Mouse (Mus musculus): ENCODE measurements around the gene Gm9376. TPM values are rescaled to one million over a fixed set of nuclear protein-coding genes. Genes with fewer than 3 reads are reported as not detected.

Gm9376 gene
- polyA plus RNA-seq, 1 experiment from 2014 or later, result not detected

- DNase-seq (ENCODE audit: low read depth, low spot score), result no peak
- ChIA-PET POLR2A (no interaction called here), CTCF (no interaction called here)
- no peak for TF ChIP-seq CTCF (IDR thresholded peaks at IDR 0.05)
- in situ Hi-C loops (cut with MboI; ENCODE audit: low pct_unique_long_range_greater_than_20kb), result no loop called here
- H3K27me3 ChIP-seq, result peaks cover 38% of the 10 kb centered on the region
- ATAC-seq, result no peak
These were observed 16.2 kb downstream of the Gm9376 start for GRCm38 (mm10) chr14:118282917-118283316.

GRCm38 (mm10) chr14:118286096-118286495 is 19.3 kb downstream of the Gm9376 start:
- no peak for ATAC-seq
- no peak for DNase-seq (ENCODE audit: low read depth, low spot score)
- ChIA-PET POLR2A (no interaction called here), CTCF (no interaction called here)
- TF ChIP-seq CTCF (IDR thresholded peaks at IDR 0.05), result no peak
- in situ Hi-C loops (cut with MboI; ENCODE audit: low pct_unique_long_range_greater_than_20kb), result no loop called here
- H3K27me3 ChIP-seq, result peaks cover 52% of the 10 kb centered on the region

GRCm38 (mm10) chr14:118289133-118289532 is 22.4 kb downstream of the Gm9376 start:
- no peak for TF ChIP-seq CTCF (IDR thresholded peaks at IDR 0.05)
- DNase-seq (ENCODE audit: low read depth, low spot score) (no peak), ATAC-seq (no peak)
- peaks cover 45% of the 10 kb centered on the region for H3K27me3 ChIP-seq
- CTCF ChIA-PET, result no interaction called here
- POLR2A ChIA-PET, result no interaction called here
- in situ Hi-C loops (cut with MboI; ENCODE audit: low pct_unique_long_range_greater_than_20kb), result no loop called here

GRCm38 (mm10) chr14:118290009-118290408 is 23.2 kb downstream of the Gm9376 start:
- TF ChIP-seq CTCF (IDR thresholded peaks at IDR 0.05), result no peak
- ChIA-PET POLR2A (no interaction called here), CTCF (no interaction called here)
- ATAC-seq (no peak), DNase-seq (ENCODE audit: low read depth, low spot score) (no peak)
- H3K27me3 ChIP-seq, result peaks cover 38% of the 10 kb centered on the region
- in situ Hi-C loops (cut with MboI; ENCODE audit: low pct_unique_long_range_greater_than_20kb), result no loop called here

- in situ Hi-C loops (cut with MboI; ENCODE audit: low pct_unique_long_range_greater_than_20kb), result no loop called here
These were observed 35.8 kb downstream of the Gm9376 start for GRCm38 (mm10) chr14:118302606-118303005.

GRCm38 (mm10) chr14:118304560-118304959 is 37.8 kb downstream of the Gm9376 start:
- no peak for DNase-seq (ENCODE audit: low read depth, low spot score)
- CTCF ChIA-PET, result no interaction called here
- POLR2A ChIA-PET, result interaction anchor here (0.6 kb wide), 1 partner anchor 220 kb away, joined by 3 read pairs; no protein-coding TSS in a partner anchor
- no peak for TF ChIP-seq CTCF (IDR thresholded peaks at IDR 0.05)
- ATAC-seq, result no peak
- in situ Hi-C loops (cut with MboI; ENCODE audit: low pct_unique_long_range_greater_than_20kb), result no loop called here
- peaks cover 20% of the 10 kb centered on the region for H3K27me3 ChIP-seq

More at GRCm38 (mm10) chr14:118302606-118303005, 35.8 kb downstream of the Gm9376 start:
- ChIA-PET CTCF (no interaction called here), POLR2A (no interaction called here)
- DNase-seq (ENCODE audit: low read depth, low spot score) (no peak), ATAC-seq (no peak)
- TF ChIP-seq CTCF (IDR thresholded peaks at IDR 0.05), result no peak
- H3K27me3 ChIP-seq, result peaks cover 23% of the 10 kb centered on the region

- POLR2A ChIA-PET, result no interaction called here
- DNase-seq (ENCODE audit: low read depth, low spot score) (no peak), ATAC-seq (no peak)
- CTCF ChIA-PET, result no interaction called here
- no peak for TF ChIP-seq CTCF (IDR thresholded peaks at IDR 0.05)
- peaks cover 17% of the 10 kb centered on the region for H3K27me3 ChIP-seq
- in situ Hi-C loops (cut with MboI; ENCODE audit: low pct_unique_long_range_greater_than_20kb), result no loop called here
These were observed 39.2 kb downstream of the Gm9376 start for GRCm38 (mm10) chr14:118305951-118306350.

GRCm38 (mm10) chr14:118307060-118307459 is 40.3 kb downstream of the Gm9376 start:
- DNase-seq (ENCODE audit: low read depth, low spot score), result no peak
- ChIA-PET POLR2A (no interaction called here), CTCF (no interaction called here)
- peaks cover 15% of the 10 kb centered on the region for H3K27me3 ChIP-seq
- in situ Hi-C loops (cut with MboI; ENCODE audit: low pct_unique_long_range_greater_than_20kb), result no loop called here
- no peak for ATAC-seq
- no peak for TF ChIP-seq CTCF (IDR thresholded peaks at IDR 0.05)

- DNase-seq (ENCODE audit: low read depth, low spot score) (no peak), ATAC-seq (no peak)
- TF ChIP-seq CTCF (IDR thresholded peaks at IDR 0.05), result no peak
- ChIA-PET POLR2A (no interaction called here), CTCF (no interaction called here)
- peaks cover 26% of the 10 kb centered on the region for H3K27me3 ChIP-seq
- in situ Hi-C loops (cut with MboI; ENCODE audit: low pct_unique_long_range_greater_than_20kb), result no loop called here
These were observed 44.9 kb downstream of the Gm9376 start for GRCm38 (mm10) chr14:118311703-118312102.

- DNase-seq (ENCODE audit: low read depth, low spot score) (no peak), ATAC-seq (no peak)
- POLR2A ChIA-PET, result no interaction called here
- CTCF ChIA-PET, result no interaction called here
- TF ChIP-seq CTCF (IDR thresholded peaks at IDR 0.05), result no peak
- H3K27me3 ChIP-seq, result peaks cover 32% of the 10 kb centered on the region
- in situ Hi-C loops (cut with MboI; ENCODE audit: low pct_unique_long_range_greater_than_20kb), result no loop called here
These were observed 45.9 kb downstream of the Gm9376 start for GRCm38 (mm10) chr14:118312664-118313063.

GRCm38 (mm10) chr14:118313931-118314330 is 47.2 kb downstream of the Gm9376 start:
- POLR2A ChIA-PET, result no interaction called here
- no peak for ATAC-seq
- CTCF ChIA-PET, result no interaction called here

GRCm38 (mm10) chr14:118317260-118317659 is 50.5 kb downstream of the Gm9376 start:
- TF ChIP-seq CTCF (IDR thresholded peaks at IDR 0.05), result no peak
- peaks cover 58% of the 10 kb centered on the region for H3K27me3 ChIP-seq
- ATAC-seq, result no peak
- in situ Hi-C loops (cut with MboI; ENCODE audit: low pct_unique_long_range_greater_than_20kb), result no loop called here
- ChIA-PET POLR2A (no interaction called here), CTCF (no interaction called here)
- no peak for DNase-seq (ENCODE audit: low read depth, low spot score)

More at GRCm38 (mm10) chr14:118313931-118314330, 47.2 kb downstream of the Gm9376 start:
- no peak for TF ChIP-seq CTCF (IDR thresholded peaks at IDR 0.05)
- DNase-seq (ENCODE audit: low read depth, low spot score), result no peak
- in situ Hi-C loops (cut with MboI; ENCODE audit: low pct_unique_long_range_greater_than_20kb), result no loop called here
- H3K27me3 ChIP-seq, result peaks cover 40% of the 10 kb centered on the region

Other genes with a start within 250 kb of the Gm9376 start
- 0.04 TPM for gene Dct, start 214.7 kb upstream of the Gm9376 start, polyA plus RNA-seq (2021)
- 22.7 TPM for gene Tgds, start 134.2 kb upstream of the Gm9376 start, polyA plus RNA-seq (2021)
- gene Gpr180, start 129.8 kb upstream of the Gm9376 start, polyA plus RNA-seq (2021), result 28.3 TPM
- 0.01 TPM for gene Sox21, start 29.9 kb upstream of the Gm9376 start, polyA plus RNA-seq (2021)

All from Patski (cell line).